Mouse (Mus musculus) G1E (cell line): ENCODE measurements around the gene Vars2. TPM values are rescaled to one million over a fixed set of nuclear protein-coding genes. Genes with fewer than 3 reads are reported as not detected.

Experiments
- ATAC-seq: 2 replicates; pipeline ENCODE4 v1.8.0; 2016; ENCODE audit warnings: mild to moderate bottlenecking; ENCODE audit not compliant: insufficient number of reproducible peaks, poor library complexity, low FRiP score, severe bottlenecking; ENCODE audit errors: extremely low read depth
- DNase-seq: peaks from one replicate; pipeline ENCODE4 v3.0.0; 2012; ENCODE audit warnings: low spot score
- H3K27me3 ChIP-seq: 2 replicates; pipeline ENCODE4 v1.6.1; 2012; ENCODE audit warnings: mild to moderate bottlenecking, low read length, inconsistent platforms; ENCODE audit not compliant: insufficient read depth
- H3K36me3 ChIP-seq: replicated peaks from 2 replicates; pipeline ENCODE3; 2012; ENCODE audit warnings: mild to moderate bottlenecking, inconsistent platforms
- H3K4me1 ChIP-seq: 2 replicates; pipeline ENCODE4 v1.6.1; 2012; ENCODE audit warnings: low read depth, low read length, inconsistent platforms, mixed read lengths; ENCODE audit not compliant: insufficient read depth
- H3K4me3 ChIP-seq: 2 replicates; pipeline ENCODE4 v1.5.1; 2012; ENCODE audit warnings: low read depth, mild to moderate bottlenecking, inconsistent platforms, low read length, moderate library complexity, mixed read lengths
- H3K9me3 ChIP-seq: replicated peaks from 2 replicates; pipeline ENCODE4 v1.6.1; 2012; ENCODE audit warnings: inconsistent platforms
- CTCF ChIP-seq: IDR thresholded peaks from 2 replicates; pipeline ENCODE4 v1.5.1; 2012; ENCODE audit warnings: low read depth, low read length, inconsistent platforms, mixed read lengths
- GATA1 ChIP-seq: IDR thresholded peaks from 2 replicates; pipeline ENCODE4 v1.6.1; 2012; ENCODE audit warnings: borderline replicate concordance, low read length, inconsistent platforms, mixed read lengths
- GATA2 ChIP-seq: IDR thresholded peaks from 2 replicates; pipeline ENCODE4 v1.6.1; 2012; ENCODE audit warnings: low read depth, low read length, inconsistent platforms, borderline replicate concordance
- POLR2AphosphoS5 ChIP-seq: IDR thresholded peaks from 2 replicates; pipeline ENCODE4 v1.6.1; 2012; ENCODE audit warnings: low read depth, low read length, inconsistent platforms; ENCODE audit not compliant: insufficient replicate concordance
- TAL1 ChIP-seq: conservative IDR thresholded peaks from 2 replicates; pipeline ENCODE4 v1.6.1; 2012; ENCODE audit warnings: low read depth, low read length, inconsistent platforms, mixed read lengths
- polyA plus RNA-seq: library from polyadenylated mRNA; stranded (reverse); fragments of >175 nt; gene quantifications from 2 replicates; pipeline ENCODE4 v1.2.3, GENCODE M21; 2012
- total RNA-seq, 2 experiments: library from RNA; stranded (forward) in 1 of 2; stranded (reverse) in 1 of 2; fragments of 200-1000 nt in 1 of 2; fragments of >200 nt in 1 of 2; fragmentation: Nextera tagmentation in 1 of 2; gene quantifications; 2 replicates each; pipeline ENCODE4 v1.2.3; 2014 to 2017

Vars2 gene
- total and polyA plus RNA-seq, 3 experiments: 11.0 to 93.9 (median 24.6) TPM

DNA sequence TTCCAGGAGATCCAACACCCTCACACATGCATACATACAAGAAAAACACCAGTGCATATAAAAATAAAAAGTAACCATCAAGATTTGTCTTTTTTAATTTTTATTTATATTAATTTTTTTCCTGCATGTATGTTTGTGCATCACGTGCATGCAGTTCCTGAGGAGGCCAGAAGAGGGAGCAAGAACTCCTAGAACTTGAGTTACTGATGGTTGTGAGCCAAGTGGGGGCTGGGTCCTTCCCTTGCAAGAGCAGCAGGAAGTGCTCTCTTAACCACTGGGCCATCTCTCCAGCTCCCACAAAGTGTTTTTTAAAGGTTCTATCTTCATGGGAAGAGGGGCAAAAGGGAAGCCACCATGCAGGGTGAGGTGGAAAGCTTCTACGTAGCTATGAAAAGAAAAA is 27.9 kb upstream of the Vars2 start:
- H3K9me3 ChIP-seq: no peaks in the 10 kb centered on the region
- H3K4me1 ChIP-seq: peaks cover 5% of the 10 kb centered on the region
- ATAC-seq (no peak), DNase-seq (no peak)
- H3K36me3 ChIP-seq: no peaks in the 10 kb centered on the region
- no peak overlapping the region for H3K4me3 ChIP-seq
- 0 out of 2 replicates have a peak, but pooled peaks have one; percentile 20 for TF ChIP-seq CTCF
- no peak for TF ChIP-seq POLR2AphosphoS5
- TF ChIP-seq GATA2: no peak
- TF ChIP-seq TAL1: no peak
- no peak for TF ChIP-seq GATA1
- peaks cover 42% of the 10 kb centered on the region for H3K27me3 ChIP-seq

DNA sequence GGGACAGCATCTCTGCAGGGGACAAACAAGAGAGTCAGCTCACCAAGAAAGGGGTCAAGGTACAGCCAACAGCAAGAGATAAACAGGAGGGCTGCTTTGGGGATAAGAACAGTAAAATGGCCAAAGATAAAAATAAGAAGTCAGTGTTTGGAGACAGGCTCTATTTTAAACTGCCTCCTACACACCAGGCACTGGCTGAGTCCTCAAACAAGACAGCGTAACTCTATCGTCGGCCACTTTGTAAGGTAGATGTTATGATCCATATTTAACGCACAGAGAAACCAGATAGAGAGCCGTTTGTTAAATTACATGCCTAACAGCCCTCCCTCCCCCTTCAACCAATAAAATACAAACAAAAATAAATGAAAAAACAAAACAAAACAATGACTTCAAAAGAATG is 26.5 kb upstream of the Vars2 start:
- no peaks in the 10 kb centered on the region; the same call in 1 of the 2 replicates for H3K4me1 ChIP-seq
- H3K4me3 ChIP-seq: no peak overlapping the region
- DNase-seq (no peak), ATAC-seq (no peak)
- H3K9me3 ChIP-seq: no peaks in the 10 kb centered on the region
- TF ChIP-seq CTCF (no peak), POLR2AphosphoS5 (no peak), GATA2 (no peak), TAL1 (no peak), GATA1 (no peak)
- H3K36me3 ChIP-seq: no peaks in the 10 kb centered on the region
- H3K27me3 ChIP-seq: peaks cover 34% of the 10 kb centered on the region

DNA sequence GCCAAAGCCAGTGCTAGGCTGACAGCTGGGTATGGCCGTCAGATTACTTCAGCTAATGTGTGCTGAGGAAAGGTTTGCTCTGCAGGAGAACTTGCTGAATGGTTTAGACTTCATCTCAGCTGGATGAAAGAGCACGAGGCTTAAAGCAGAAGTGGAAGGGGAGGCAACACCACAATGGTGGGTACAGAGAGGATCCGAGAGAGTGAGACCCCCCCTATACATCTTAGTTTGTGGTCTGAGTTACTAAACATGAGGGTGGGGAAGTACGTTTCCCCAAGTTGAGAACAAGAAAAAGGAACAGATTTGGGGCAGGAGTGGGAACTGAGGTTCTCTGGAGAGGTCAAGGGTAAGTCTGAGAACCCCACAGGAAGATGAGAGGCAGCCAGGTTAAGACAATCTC is 25.0 kb upstream of the Vars2 start:
- no peak for ATAC-seq
- Histone ChIP-seq H3K4me3 (no peak overlapping the region), H3K9me3 (no peaks in the 10 kb centered on the region), H3K36me3 (no peaks in the 10 kb centered on the region), H3K27me3 (peaks cover 25% of the 10 kb centered on the region), H3K4me1 (peaks cover 2% of the 10 kb centered on the region; the same call in 1 of the 2 replicates)
- TF ChIP-seq CTCF (no peak), GATA1 (no peak)
- DNase-seq: no peak

DNA sequence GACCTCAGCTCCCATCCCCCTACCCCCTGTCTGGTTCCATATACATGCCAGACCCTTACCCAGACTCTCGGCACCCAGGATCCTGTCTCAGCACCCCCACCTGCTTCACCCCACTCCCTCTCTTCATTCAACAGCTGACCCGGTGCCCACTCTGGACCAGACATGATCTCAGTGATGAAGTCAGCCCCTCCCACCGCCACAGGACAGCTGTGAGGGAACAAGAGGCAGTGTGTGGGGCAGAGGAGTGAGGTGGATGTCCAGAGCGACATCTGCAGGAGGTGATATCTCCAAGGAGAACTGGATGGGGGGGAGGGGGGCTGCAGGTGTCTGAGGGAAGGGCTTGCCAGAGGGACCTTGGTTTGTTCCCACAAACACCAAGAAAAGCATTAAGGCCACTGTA is 24.4 kb upstream of the Vars2 start:
- no peaks in the 10 kb centered on the region for H3K9me3 ChIP-seq
- H3K4me1 ChIP-seq: peaks cover 2% of the 10 kb centered on the region; the same call in 1 of the 2 replicates
- H3K36me3 ChIP-seq: no peaks in the 10 kb centered on the region
- no peak for DNase-seq
- no peak overlapping the region for H3K4me3 ChIP-seq
- no peak for ATAC-seq
- H3K27me3 ChIP-seq: peaks cover 26% of the 10 kb centered on the region
- no peak for TF ChIP-seq GATA2
- no peak for TF ChIP-seq GATA1
- TF ChIP-seq TAL1: no peak
- no peak for TF ChIP-seq CTCF
- no peak for TF ChIP-seq POLR2AphosphoS5

DNA sequence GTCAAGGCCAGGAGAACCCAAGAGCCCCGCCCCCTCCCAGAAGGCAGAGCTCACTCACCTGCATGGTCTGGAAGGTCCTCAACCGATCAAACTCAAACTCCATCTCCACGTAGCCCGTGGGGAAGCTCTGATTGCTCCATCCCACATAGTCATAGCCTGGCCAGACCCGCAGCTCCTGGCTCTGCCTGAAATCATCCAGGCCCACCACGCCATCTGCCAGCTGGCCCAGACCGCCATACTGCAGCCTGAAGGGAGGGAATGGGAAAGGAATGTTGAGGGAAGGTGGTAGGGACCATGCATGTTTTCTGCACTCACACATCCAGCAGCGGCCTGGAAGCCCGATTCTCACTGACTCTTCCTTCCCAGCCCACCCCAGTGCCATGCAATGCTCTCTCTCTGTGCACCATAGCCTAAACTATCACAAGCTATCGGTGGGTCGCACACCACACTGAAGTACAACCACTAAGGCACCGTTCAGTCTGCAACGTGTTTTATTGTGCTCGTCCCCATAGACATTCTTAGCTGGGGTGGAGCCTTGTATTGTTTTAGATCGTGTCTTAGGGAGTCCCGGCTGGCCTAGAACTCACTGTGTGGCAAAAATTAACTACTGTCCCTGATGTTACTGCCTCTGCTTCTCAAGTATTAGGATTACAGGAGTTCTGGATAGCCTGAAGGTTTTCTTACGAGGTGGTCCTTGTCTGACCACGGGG is 22.7 kb upstream of the Vars2 start:
- ATAC-seq (no peak), DNase-seq (no peak)
- Histone ChIP-seq H3K4me3 (no peak overlapping the region), H3K36me3 (no peaks in the 10 kb centered on the region), H3K4me1 (peaks cover 2% of the 10 kb centered on the region; the same call in 1 of the 2 replicates), H3K27me3 (peaks cover 40% of the 10 kb centered on the region), H3K9me3 (no peaks in the 10 kb centered on the region)
- TF ChIP-seq CTCF: no peak
- no peak for TF ChIP-seq POLR2AphosphoS5
- TF ChIP-seq TAL1: no peak
- no peak for TF ChIP-seq GATA1
- no peak for TF ChIP-seq GATA2

DNA sequence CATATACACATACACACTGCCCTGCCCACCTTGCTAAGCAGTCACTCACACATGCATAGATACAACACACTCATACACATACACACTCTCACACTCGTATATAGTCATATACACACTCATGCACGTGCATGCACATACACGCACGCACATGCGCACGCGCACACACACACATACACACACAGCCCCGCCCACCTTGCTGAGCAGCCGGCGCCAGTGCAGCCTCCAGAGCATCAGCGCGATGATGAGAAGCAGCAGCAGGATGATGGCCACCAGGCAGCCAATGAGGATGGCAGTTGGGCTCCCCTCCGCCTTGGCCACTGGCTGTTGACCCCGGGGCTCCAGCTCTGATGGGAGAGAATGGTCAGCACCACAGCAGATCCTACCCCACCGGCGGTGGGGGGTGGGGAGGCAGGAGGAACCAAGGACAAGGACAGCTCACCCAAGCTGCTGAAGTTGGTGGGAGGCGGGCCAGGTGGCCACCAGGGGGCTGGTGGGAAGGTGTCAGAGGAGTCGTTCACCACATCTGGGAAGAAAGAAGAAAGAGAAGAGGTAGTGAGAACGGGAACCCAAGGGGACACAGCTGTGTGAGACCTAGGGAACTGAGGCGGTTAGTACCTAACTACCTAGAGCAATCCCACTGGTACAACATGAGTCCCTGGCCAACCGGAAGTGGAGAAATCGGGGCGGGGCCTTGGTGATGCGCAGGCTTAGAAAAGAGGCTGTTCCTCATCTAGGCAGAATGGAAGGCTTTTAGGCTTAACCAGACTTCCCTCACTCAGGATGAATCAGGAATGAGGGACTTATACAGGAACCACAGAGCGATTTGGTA is 21.2 kb upstream of the Vars2 start:
- DNase-seq: no peak
- TF ChIP-seq POLR2AphosphoS5 (no peak), GATA1 (no peak), TAL1 (no peak), CTCF (no peak), GATA2 (no peak)
- Histone ChIP-seq H3K27me3 (peaks cover 44% of the 10 kb centered on the region), H3K4me3 (peak overlapping the region; percentile 22; the same call in 1 of the 2 replicates), H3K4me1 (peaks cover 2% of the 10 kb centered on the region; the same call in 1 of the 2 replicates), H3K36me3 (no peaks in the 10 kb centered on the region), H3K9me3 (no peaks in the 10 kb centered on the region)
- ATAC-seq: no peak

DNA sequence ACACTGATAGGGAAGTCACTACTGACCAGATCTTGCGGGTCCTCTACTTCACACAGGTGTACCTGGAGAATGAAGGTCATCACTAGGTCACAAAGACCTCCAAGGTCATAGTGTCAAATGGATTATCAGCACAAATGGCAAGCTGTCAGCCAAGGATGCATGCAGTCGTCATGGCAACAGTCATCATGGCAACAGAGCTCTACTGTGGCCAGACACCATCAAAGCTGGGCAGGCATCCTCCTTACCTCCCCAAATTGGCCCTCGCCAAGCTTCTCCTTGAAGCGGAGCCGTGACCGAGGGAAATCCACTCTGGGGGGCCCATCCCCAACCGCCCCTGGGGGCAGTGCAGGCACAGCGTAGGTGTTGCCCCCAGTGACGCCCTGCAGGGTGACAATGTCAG is 17.7 kb upstream of the Vars2 start:
- peaks cover 2% of the 10 kb centered on the region; the same call in 1 of the 2 replicates for H3K4me1 ChIP-seq
- H3K4me3 ChIP-seq: no peak overlapping the region
- ATAC-seq: no peak
- peaks cover 40% of the 10 kb centered on the region for H3K27me3 ChIP-seq
- H3K9me3 ChIP-seq: no peaks in the 10 kb centered on the region
- H3K36me3 ChIP-seq: no peaks in the 10 kb centered on the region
- TF ChIP-seq POLR2AphosphoS5 (no peak), TAL1 (no peak), GATA1 (no peak), CTCF (no peak), GATA2 (no peak)
- DNase-seq: no peak
